Mouse (Mus musculus) hindbrain, embryonic 14.5 days (tissue): ENCODE measurements around the gene Zfp1. TPM values are rescaled to one million over a fixed set of nuclear protein-coding genes. Genes with fewer than 3 reads are reported as not detected.
"Not testable (repeated sequence)": the region's sequence is repeated elsewhere in the genome, so short reads cannot be mapped to it uniquely, and the experiment has no call there.

ENCODE experiments used
- ATAC-seq: fragments of 200-750 bp; cut with Nextera tagmentation; 2 replicates; pipeline ENCODE4 v1.8.0; 2017; ENCODE audit warnings: moderate number of reproducible peaks, mild to moderate bottlenecking, moderate TSS enrichment, moderate library complexity; ENCODE audit not compliant: low FRiP score
- DNase-seq: peaks from one replicate; pipeline ENCODE4 v3.0.0-alpha.2; 2015; ENCODE audit warnings: low spot score
- H3K27ac ChIP-seq: fragments of 300-500 bp; sonication (generic); 2 replicates; pipeline ENCODE4 v1.5.1; 2014; ENCODE audit warnings: mild to moderate bottlenecking, moderate library complexity
- H3K27me3 ChIP-seq: fragments of 300-500 bp; sonication (generic); 2 replicates; pipeline ENCODE4 v1.6.1; 2014; ENCODE audit warnings: mild to moderate bottlenecking, low read length, mixed read lengths; ENCODE audit not compliant: control insufficient read depth, insufficient read depth
- H3K36me3 ChIP-seq: fragments of 300-500 bp; sonication (generic); replicated peaks from 2 replicates; pipeline ENCODE4 v1.6.1; 2014; ENCODE audit not compliant: control insufficient read depth, insufficient read depth
- H3K4me1 ChIP-seq: fragments of 300-500 bp; sonication (generic); replicated peaks from 2 replicates; pipeline ENCODE4 v1.6.1; 2014; ENCODE audit warnings: antibody characterized with exemption, low read length, mixed read lengths; ENCODE audit not compliant: control insufficient read depth, insufficient read depth
- H3K4me2 ChIP-seq: fragments of 300-500 bp; sonication (generic); replicated peaks from 2 replicates; pipeline ENCODE4 v1.6.1; 2014; ENCODE audit warnings: mild to moderate bottlenecking, moderate library complexity
- H3K4me3 ChIP-seq: fragments of 300-500 bp; sonication (generic); replicated peaks from 2 replicates; pipeline ENCODE4 v1.5.1; 2014; ENCODE audit warnings: mild to moderate bottlenecking, low read length
- H3K9ac ChIP-seq: fragments of 300-500 bp; sonication (generic); 2 replicates; pipeline ENCODE4 v1.6.1; 2014
- H3K9me3 ChIP-seq: fragments of 300-500 bp; sonication (generic); 2 replicates; pipeline ENCODE4 v1.6.1; 2016; ENCODE audit warnings: low read length; ENCODE audit not compliant: control insufficient read depth
- WGBS: fragments of 180-500 bp; shearing (Covaris S2); extraction: QIAGEN DNeasy Blood & Tissue Kit; methylation state at CpG from one replicate; pipeline ENCODE4 v1.1.7; 2014; 5-methylcytosine and 5-hydroxymethylcytosine counted together
- polyA plus RNA-seq: library from polyadenylated mRNA; unstranded; fragments of >200 nt; fragmentation: Nextera tagmentation; extraction: Ambion mirVana; gene quantifications from 2 replicates; pipeline ENCODE4 v1.2.1, GENCODE M21; 2014

Zfp1 gene
- polyA plus RNA-seq, 1 experiment from 2014 or later = 28.3 TPM

DNA sequence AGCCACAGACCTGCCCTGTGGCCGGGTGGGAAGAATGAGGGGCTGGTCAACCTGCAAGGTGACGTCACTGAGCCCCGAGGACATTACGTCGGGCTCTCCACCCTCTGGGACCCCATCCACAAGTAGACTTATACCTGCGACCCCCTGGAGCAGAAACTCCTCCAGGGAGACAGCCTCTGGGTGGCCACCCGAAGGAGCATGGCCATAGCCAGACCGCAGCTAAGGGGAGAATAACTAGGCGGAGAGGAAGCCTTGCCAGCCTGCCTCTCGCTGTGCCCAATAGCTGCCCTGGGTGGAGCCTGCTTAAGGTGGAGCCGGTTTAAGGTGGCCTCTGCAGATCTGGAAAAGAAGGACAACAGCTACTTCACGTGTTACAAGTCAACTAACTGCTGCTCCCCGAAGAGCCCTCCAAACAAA is 13.1 kb upstream of the Zfp1 start, which contains the start of gene Ldhd:
Ldhd (minus strand) TSS at position 270 of the 417 bp plus-strand sequence.
- Histone ChIP-seq H3K4me1 (0 out of 2 replicates have a peak, but pooled peaks cover 4% of the 10 kb centered on the region), H3K9ac (peak within 1 kb of the TSS; percentile 44; the same call in 1 of the 2 replicates), H3K4me3 (peak within 1 kb of the TSS; percentile 25; the same call in 1 of the 2 replicates), H3K9me3 (no peaks in the 10 kb centered on the region), H3K27ac (no peak within 1 kb of the TSS), H3K4me2 (peak within 1 kb of the TSS; percentile 43), H3K27me3 (no peaks in the 10 kb centered on the region), H3K36me3 (0 out of 2 replicates have a peak, but pooled peaks cover 6% of the 10 kb centered on the region)
- ATAC-seq (no peak), DNase-seq (no peak)
- WGBS = 31% methylated on average over 13 of the region's 13 CpGs

DNA sequence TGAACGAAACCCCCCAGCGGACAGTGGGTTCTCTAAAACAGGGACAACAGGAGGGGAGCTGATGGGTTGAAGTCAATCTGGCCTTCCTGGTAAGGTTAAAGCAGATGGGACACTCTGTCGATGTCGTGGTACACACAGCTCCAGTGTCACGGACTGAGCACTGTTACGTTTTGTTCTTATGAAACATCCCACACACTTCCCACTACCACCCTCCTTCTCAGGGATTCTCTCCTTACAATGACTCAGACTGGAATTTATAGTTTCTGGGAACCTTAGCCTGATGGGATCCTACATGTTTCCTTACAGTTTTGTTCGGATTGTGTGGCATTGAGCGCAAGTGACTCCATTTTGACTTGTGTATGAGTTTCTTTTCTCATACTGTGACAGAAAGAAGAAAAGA is 11.6 kb upstream of the Zfp1 start:
- H3K4me1 ChIP-seq = 0 out of 2 replicates have a peak, but pooled peaks cover 4% of the 10 kb centered on the region
- 0 out of 2 replicates have a peak, but pooled peaks cover 6% of the 10 kb centered on the region for H3K36me3 ChIP-seq
- no peak overlapping the region for H3K9ac ChIP-seq
- DNase-seq (no peak), ATAC-seq (no peak)
- no peak overlapping the region for H3K4me2 ChIP-seq
- no peak overlapping the region for H3K4me3 ChIP-seq
- no peak overlapping the region for H3K27ac ChIP-seq
- no peaks in the 10 kb centered on the region for H3K9me3 ChIP-seq
- no peaks in the 10 kb centered on the region for H3K27me3 ChIP-seq
- 94% methylated on average over 8 of the region's 8 CpGs for WGBS

- Histone ChIP-seq H3K9ac (no peak overlapping the region), H3K27ac (no peak overlapping the region), H3K4me1 (0 out of 2 replicates have a peak, but pooled peaks cover 4% of the 10 kb centered on the region), H3K36me3 (no peaks in the 10 kb centered on the region), H3K4me2 (no peak overlapping the region), H3K4me3 (no peak overlapping the region), H3K9me3 (no peaks in the 10 kb centered on the region), H3K27me3 (no peaks in the 10 kb centered on the region)
- DNase-seq (no peak), ATAC-seq (no peak)
- 98% methylated on average over 3 of the region's 3 CpGs for WGBS
Measured at GRCm38 (mm10) chr8:111632976-111633375, 10.2 kb upstream of the Zfp1 start.

DNA sequence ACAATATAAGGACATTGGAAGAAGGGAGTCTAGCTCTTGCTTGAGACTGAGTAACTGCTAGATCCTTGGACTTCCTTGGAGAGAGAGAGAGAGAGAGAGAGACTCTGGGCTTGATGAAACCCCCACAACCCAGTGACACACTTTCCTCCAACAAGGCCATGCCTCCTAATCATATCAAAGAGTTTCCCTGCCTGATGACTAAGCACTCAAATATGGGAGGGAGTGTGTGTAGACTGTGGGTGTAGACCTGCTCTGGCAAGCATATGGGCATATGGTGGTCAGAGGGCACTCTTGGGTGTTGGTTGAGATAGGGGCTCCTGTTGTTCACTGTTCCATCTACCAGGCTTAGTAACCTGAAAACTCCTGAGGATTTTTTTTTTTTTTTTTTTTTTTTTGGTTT is 5.1 kb upstream of the Zfp1 start:
- Histone ChIP-seq H3K9me3 (no peaks in the 10 kb centered on the region), H3K4me1 (no peaks in the 10 kb centered on the region; the same call in 1 of the 2 replicates), H3K9ac (no peak overlapping the region), H3K4me3 (no peak overlapping the region), H3K27ac (no peak overlapping the region), H3K4me2 (no peak overlapping the region), H3K27me3 (no peaks in the 10 kb centered on the region), H3K36me3 (no peaks in the 10 kb centered on the region)
- DNase-seq (no peak), ATAC-seq (no peak)

- Histone ChIP-seq H3K4me3 (no peak overlapping the region), H3K27ac (no peak overlapping the region), H3K36me3 (no peaks in the 10 kb centered on the region), H3K4me2 (no peak overlapping the region), H3K9ac (no peak overlapping the region), H3K4me1 (peaks cover 5% of the 10 kb centered on the region), H3K9me3 (no peaks in the 10 kb centered on the region), H3K27me3 (no peaks in the 10 kb centered on the region)
- ATAC-seq (no peak), DNase-seq (no peak)
- WGBS = 96% methylated on average over 2 of the region's 2 CpGs
Measured at GRCm38 (mm10) chr8:111641064-111641463, 2.1 kb upstream of the Zfp1 start.

DNA sequence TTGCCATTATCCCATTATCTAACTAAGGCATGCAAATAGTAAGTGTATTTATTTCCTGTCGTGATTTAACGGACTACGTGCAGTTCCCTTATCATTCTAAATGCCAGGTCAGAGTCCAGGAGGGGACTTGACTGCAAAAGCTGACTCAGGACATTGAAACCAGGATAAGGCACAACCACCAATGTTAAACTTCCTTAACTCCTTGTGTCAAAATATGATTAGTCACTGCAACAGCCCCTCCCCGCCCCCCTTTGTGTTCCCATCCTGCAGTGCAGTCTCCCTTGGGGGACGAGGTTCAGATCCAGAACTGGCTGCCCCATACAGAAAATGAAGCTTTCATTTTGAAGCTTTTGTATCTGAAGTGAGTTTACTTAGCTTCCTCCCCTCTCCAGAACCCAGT is 705 bp upstream of the Zfp1 start:
- ATAC-seq = no peak
- Histone ChIP-seq H3K4me2 (peak overlapping the region; percentile 56), H3K4me3 (peak overlapping the region; percentile 80), H3K9ac (peak overlapping the region; percentile 83), H3K9me3 (no peaks in the 10 kb centered on the region), H3K27me3 (no peaks in the 10 kb centered on the region), H3K4me1 (peaks cover 5% of the 10 kb centered on the region), H3K27ac (0 out of 2 replicates have a peak overlapping the region, but pooled peaks have one; percentile 47), H3K36me3 (no peaks in the 10 kb centered on the region)
- DNase-seq = no peak
- WGBS = 75% methylated on average over 5 of the region's 5 CpGs

DNA sequence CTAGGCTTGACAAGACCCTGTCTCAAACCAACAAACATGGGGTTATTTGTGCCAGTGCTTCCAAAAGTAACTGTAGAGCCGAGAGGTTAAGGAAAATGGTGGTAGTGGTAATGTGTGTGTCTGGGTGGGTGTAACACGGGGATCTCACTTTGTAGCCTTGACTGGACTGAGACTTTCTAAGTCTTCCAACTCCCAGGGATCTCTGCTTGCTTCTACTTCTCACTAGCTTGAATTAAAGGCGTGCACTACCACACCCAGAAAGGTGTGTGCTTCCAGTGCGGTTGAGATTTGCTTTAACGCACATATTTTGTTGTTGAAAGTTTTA is 300 bp upstream of the Zfp1 start:
- DNase-seq = no peak
- 14% methylated on average over 5 of the region's 5 CpGs for WGBS

GRCm38 (mm10) chr8:111644286-111645051 is 1.3 kb downstream of the Zfp1 start:
- DNase-seq, H3K9me3 ChIP-seq, H3K4me1 ChIP-seq, H3K36me3 ChIP-seq, H3K27me3 ChIP-seq, ATAC-seq: not testable (repeated sequence)
- H3K4me2 ChIP-seq = peak overlapping the region; percentile 56
- WGBS = 62% methylated on average over 12 of the region's 12 CpGs
- peak overlapping the region; percentile 94 for H3K27ac ChIP-seq
- peak overlapping the region; percentile 80 for H3K4me3 ChIP-seq
- peak overlapping the region; percentile 83 for H3K9ac ChIP-seq

More for the DNA sequence above, 300 bp upstream of the Zfp1 start:
- H3K36me3 ChIP-seq = no peaks in the 10 kb centered on the region
- H3K4me2 ChIP-seq = peak overlapping the region; percentile 56
- peak overlapping the region; percentile 83 for H3K9ac ChIP-seq
- peak overlapping the region; percentile 80 for H3K4me3 ChIP-seq
- peak; percentile 45; the same call in 1 of the 2 replicates for ATAC-seq
- H3K27me3 ChIP-seq = no peaks in the 10 kb centered on the region
- no peaks in the 10 kb centered on the region for H3K9me3 ChIP-seq
- peaks cover 5% of the 10 kb centered on the region for H3K4me1 ChIP-seq
- H3K27ac ChIP-seq = peak overlapping the region; percentile 47; the same call in 1 of the 2 replicates

GRCm38 (mm10) chr8:111645715-111646114 is 2.5 kb downstream of the Zfp1 start:
- no peak overlapping the region for H3K9ac ChIP-seq
- H3K4me2 ChIP-seq = no peak overlapping the region
- WGBS = 100% methylated on average over 8 of the region's 8 CpGs
- DNase-seq = no peak
- H3K4me3 ChIP-seq = no peak overlapping the region
- no peak for ATAC-seq
- no peaks in the 10 kb centered on the region for H3K9me3 ChIP-seq
- H3K36me3 ChIP-seq = no peaks in the 10 kb centered on the region
- peaks cover 5% of the 10 kb centered on the region for H3K4me1 ChIP-seq
- no peak overlapping the region for H3K27ac ChIP-seq
- H3K27me3 ChIP-seq = no peaks in the 10 kb centered on the region
